Mouse (Mus musculus): ENCODE results near the gene Mindy1.

DNA sequence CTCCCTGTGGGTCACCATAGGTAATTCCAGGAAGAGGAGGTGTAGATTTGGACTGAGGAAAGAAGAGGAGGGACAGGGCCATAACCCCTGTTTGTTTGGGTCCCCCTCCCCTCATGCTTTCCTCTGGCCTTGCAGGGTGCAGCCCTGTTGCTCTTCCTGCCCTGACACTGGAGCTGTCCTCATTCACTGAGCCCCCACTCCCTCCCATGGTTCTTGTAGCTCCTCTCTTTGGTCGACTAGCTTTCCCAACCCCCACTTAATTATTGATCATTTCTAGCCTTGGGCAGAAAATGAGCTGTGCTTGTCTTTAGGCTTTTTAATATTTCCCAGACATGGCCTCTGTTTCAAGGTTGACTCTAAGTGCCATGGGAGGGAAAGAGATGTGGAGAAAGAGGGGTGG lies 2.9 kb downstream of the Mindy1 start:
- TF ChIP-seq CTCF (IDR thresholded peaks at IDR 0.05; ENCODE audit: low read depth): no peak
- no peak for TF ChIP-seq EP300 (IDR thresholded peaks at IDR 0.05; ENCODE audit: low read depth)

All from liver, postnatal 0 days (tissue).